Mouse (Mus musculus) T-cell, adult 2 months (primary cell): ENCODE measurements around the gene Agk.

Experiments
- DNase-seq: peaks from one replicate; pipeline ENCODE4 v3.0.0; 2022; ENCODE audit warnings: low spot score

Agk gene

DNA sequence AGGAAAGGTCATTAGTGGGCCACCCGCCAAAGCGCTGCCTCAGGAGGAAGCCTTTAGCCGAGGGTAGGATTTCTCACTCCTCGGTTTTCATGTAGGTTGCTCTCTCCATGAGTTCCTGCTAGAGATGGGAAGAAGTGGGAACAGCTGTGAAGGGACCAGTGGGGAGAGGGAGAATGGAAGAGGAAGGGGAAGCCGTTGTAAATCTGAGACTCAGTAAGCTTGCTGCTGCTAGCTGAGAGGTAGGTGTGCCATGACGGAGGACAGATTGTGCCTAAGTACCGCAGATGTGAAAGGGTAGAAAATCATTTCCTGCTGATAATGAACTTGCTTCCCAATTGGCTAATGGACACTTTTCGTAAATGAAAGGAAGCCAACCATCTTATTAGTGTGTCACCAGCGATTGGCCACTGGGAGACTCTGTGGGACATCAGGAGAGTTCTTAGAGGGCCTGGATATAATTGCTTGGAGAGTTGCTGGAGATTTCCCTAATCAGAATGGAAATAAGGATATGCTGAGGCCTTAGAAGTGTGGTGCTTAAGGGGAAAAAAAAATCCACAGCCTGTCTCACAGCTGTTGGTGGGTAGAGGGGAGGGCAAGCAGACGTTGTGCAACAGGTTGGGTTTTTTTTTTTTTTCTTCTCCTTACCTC is 118.4 kb downstream of the Agk start:
- no peak for DNase-seq
